In genomic region chrX:98959050-98959449, GRCm38 (mm10) we compare ENCODE assay signal across 20 mouse cellular contexts.
"Had no signal": no experiment of that assay in that cellular context is flagged by ENCODE, and none has a peak within 500 bp of the region (broad histone marks: within the 10 kb centered on the region; RNA-seq: fewer than 3 reads in every experiment).

No protein-coding gene starts in this region.

- H3K36me3 ChIP-seq: midbrain, embryonic 12.5 days; midbrain, embryonic 15.5 days; neural tube, embryonic 12.5 days; neural tube, embryonic 15.5 days had no signal

- H3K4me3 ChIP-seq: layer of hippocampus, adult 2 months; midbrain, embryonic 12.5 days; midbrain, embryonic 15.5 days; neural tube, embryonic 12.5 days; neural tube, embryonic 15.5 days had no signal

- H3K9me3 ChIP-seq: midbrain, embryonic 12.5 days; midbrain, embryonic 15.5 days; neural tube, embryonic 12.5 days; neural tube, embryonic 15.5 days had no signal

- H3K4me2 ChIP-seq: lung, embryonic 14.5 days; midbrain, embryonic 12.5 days; midbrain, embryonic 15.5 days; neural tube, embryonic 12.5 days; neural tube, embryonic 15.5 days had no signal

- H3K9ac ChIP-seq: liver, embryonic 14.5 days; lung, embryonic 14.5 days; midbrain, embryonic 12.5 days; midbrain, embryonic 15.5 days; neural tube, embryonic 12.5 days; neural tube, embryonic 15.5 days had no signal

- DNase-seq: kidney, adult 2 months; kidney, postnatal 25 days; layer of hippocampus, adult 9-11 months; lung, embryonic 14.5 days; right cerebral cortex, adult 18-20 months; right cerebral cortex, postnatal 14 days; right cerebral cortex, postnatal 4 days; thymus, adult 18-20 months; thymus, postnatal 36 days had no signal

- H3K27me3 ChIP-seq: midbrain, embryonic 15.5 days; neural tube, embryonic 12.5 days; neural tube, embryonic 15.5 days had no signal

- H3K4me1 ChIP-seq: midbrain, embryonic 12.5 days; midbrain, embryonic 15.5 days; neural tube, embryonic 12.5 days; neural tube, embryonic 15.5 days had no signal

- ATAC-seq: intestine, postnatal 0 days; lung, postnatal 0 days; midbrain, embryonic 15.5 days had no signal

- H3K27ac ChIP-seq: kidney, postnatal 0 days; layer of hippocampus, adult 2 months; liver, embryonic 14.5 days; macrophage; midbrain, embryonic 12.5 days; midbrain, embryonic 15.5 days; neural tube, embryonic 12.5 days; neural tube, embryonic 15.5 days; stomach, postnatal 0 days had no signal
